Mouse (Mus musculus): ENCODE measurements at regions not wholly inside any gene's neighbourhood (a gene's known extent, or its start where the extent isn't known, plus 50 kb on each side); places are given as distances from the start of the nearest gene placed in this dataset.

GRCm38 (mm10) chr7:121339942-121340341 is 51.7 kb upstream of the Hs3st2 start:
- no peak for DNase-seq (ENCODE audit: low read depth, low spot score)

Measured in A20 (cell line).